Mouse (Mus musculus) E14TG2a.4 (cell line): ENCODE results near the gene Hoxd9.

Experiments used
- H3K27me3 ChIP-seq: 2 replicates; pipeline ENCODE4 v1.6.1; 2014; ENCODE audit warnings: low read length, control low read depth; ENCODE audit not compliant: insufficient read depth
- H3K36me3 ChIP-seq: 2 replicates; pipeline ENCODE4 v1.6.1; 2014; ENCODE audit warnings: low read length, control low read depth; ENCODE audit not compliant: insufficient read depth
- H3K4me1 ChIP-seq: replicated peaks from 2 replicates; pipeline ENCODE4 v1.6.1; 2014; ENCODE audit warnings: low read depth, low read length, control low read depth
- H3K4me3 ChIP-seq: replicated peaks from 2 replicates; pipeline ENCODE4 v1.5.1; 2014; ENCODE audit warnings: mild to moderate bottlenecking, low read length
- H3K9me3 ChIP-seq: 2 replicates; pipeline ENCODE4 v1.6.1; 2014; ENCODE audit warnings: low read length, control low read depth
- CTCF ChIP-seq: conservative IDR thresholded peaks from 2 replicates; pipeline ENCODE4 v1.5.1; 2014; ENCODE audit warnings: low read length
- NANOG ChIP-seq: IDR thresholded peaks from 2 replicates; pipeline ENCODE4 v1.6.1; 2014; ENCODE audit warnings: borderline replicate concordance, low read length, mixed read lengths
- POU5F1 ChIP-seq: IDR thresholded peaks from 2 replicates; pipeline ENCODE4 v1.6.1; 2014; ENCODE audit warnings: low read length, borderline replicate concordance

The Hoxd9 gene

GRCm38 (mm10) chr2:74678891-74679595 is 18.5 kb upstream of the Hoxd9 start, which contains the start of gene Hoxd11:
Gene Hoxd11 (plus strand): TSS chr2:74679557.
- no peaks in the 10 kb centered on the region for H3K36me3 ChIP-seq
- peaks cover 7% of the 10 kb centered on the region for H3K9me3 ChIP-seq
- peaks cover 98% of the 10 kb centered on the region for H3K27me3 ChIP-seq
- H3K4me1 ChIP-seq, result peaks cover 54% of the 10 kb centered on the region
- no peak for TF ChIP-seq POU5F1
- H3K4me3 ChIP-seq, result peak within 1 kb of the TSS; percentile 6; the same call in 1 of the 2 replicates

- Histone ChIP-seq H3K4me3 (peak overlapping the region; percentile 6; the same call in 1 of the 2 replicates), H3K27me3 (peaks cover 98% of the 10 kb centered on the region)
These were observed 17.9 kb upstream of the Hoxd9 start for GRCm38 (mm10) chr2:74679596-74679971.

GRCm38 (mm10) chr2:74679980-74680379 is 17.5 kb upstream of the Hoxd9 start:
- TF ChIP-seq POU5F1, result no peak
- no peak for TF ChIP-seq CTCF
- TF ChIP-seq NANOG, result no peak
- peak overlapping the region; percentile 6; the same call in 1 of the 2 replicates for H3K4me3 ChIP-seq
- H3K27me3 ChIP-seq, result peaks cover 98% of the 10 kb centered on the region
- H3K36me3 ChIP-seq, result no peaks in the 10 kb centered on the region
- no peaks in the 10 kb centered on the region for H3K9me3 ChIP-seq
- H3K4me1 ChIP-seq, result peaks cover 55% of the 10 kb centered on the region

More at GRCm38 (mm10) chr2:74679596-74679971, 17.9 kb upstream of the Hoxd9 start:
- Histone ChIP-seq H3K9me3 (peaks cover 1% of the 10 kb centered on the region; the same call in 1 of the 2 replicates), H3K4me1 (peaks cover 58% of the 10 kb centered on the region), H3K36me3 (no peaks in the 10 kb centered on the region)
- TF ChIP-seq NANOG, result no peak
- TF ChIP-seq CTCF, result no peak
- TF ChIP-seq POU5F1, result no peak; the same call in 1 of the 2 replicates

GRCm38 (mm10) chr2:74680561-74681398 is 16.7 kb upstream of the Hoxd9 start:
- Histone ChIP-seq H3K27me3 (peaks cover 96% of the 10 kb centered on the region), H3K36me3 (no peaks in the 10 kb centered on the region), H3K4me3 (no peak overlapping the region; the same call in 1 of the 2 replicates), H3K4me1 (peaks cover 47% of the 10 kb centered on the region), H3K9me3 (no peaks in the 10 kb centered on the region)
- no peak for TF ChIP-seq POU5F1
- no peak for TF ChIP-seq CTCF
- no peak for TF ChIP-seq NANOG

- no peak for TF ChIP-seq NANOG
- peak; percentile 49; the same call in 1 of the 2 replicates for TF ChIP-seq POU5F1
- H3K27me3 ChIP-seq, result peaks cover 92% of the 10 kb centered on the region
- H3K9me3 ChIP-seq, result no peaks in the 10 kb centered on the region
- no peaks in the 10 kb centered on the region for H3K36me3 ChIP-seq
- H3K4me3 ChIP-seq, result peak overlapping the region; percentile 69
- H3K4me1 ChIP-seq, result peaks cover 47% of the 10 kb centered on the region
These were observed 15.7 kb upstream of the Hoxd9 start for GRCm38 (mm10) chr2:74681594-74682531.

- peak overlapping the region; percentile 69 for H3K4me3 ChIP-seq
- H3K27me3 ChIP-seq, result peaks cover 92% of the 10 kb centered on the region
- TF ChIP-seq POU5F1, result no peak
- TF ChIP-seq CTCF, result no peak
- TF ChIP-seq NANOG, result no peak
- H3K9me3 ChIP-seq, result no peaks in the 10 kb centered on the region
- no peaks in the 10 kb centered on the region for H3K36me3 ChIP-seq
- H3K4me1 ChIP-seq, result peaks cover 57% of the 10 kb centered on the region
These were observed 14.7 kb upstream of the Hoxd9 start for GRCm38 (mm10) chr2:74682796-74683195.

GRCm38 (mm10) chr2:74683471-74683951 is 14.0 kb upstream of the Hoxd9 start:
- no peak for TF ChIP-seq CTCF
- H3K4me1 ChIP-seq, result peaks cover 58% of the 10 kb centered on the region
- no peak overlapping the region for H3K4me3 ChIP-seq
- peaks cover 92% of the 10 kb centered on the region for H3K27me3 ChIP-seq
- H3K36me3 ChIP-seq, result no peaks in the 10 kb centered on the region
- no peaks in the 10 kb centered on the region for H3K9me3 ChIP-seq

- Histone ChIP-seq H3K4me3 (no peak overlapping the region), H3K4me1 (peaks cover 54% of the 10 kb centered on the region), H3K36me3 (no peaks in the 10 kb centered on the region), H3K27me3 (peaks cover 92% of the 10 kb centered on the region), H3K9me3 (no peaks in the 10 kb centered on the region)
- TF ChIP-seq POU5F1 (no peak), NANOG (no peak), CTCF (no peak)
These were observed 13.4 kb upstream of the Hoxd9 start for GRCm38 (mm10) chr2:74684106-74684505.
